Mouse (Mus musculus) limb, embryonic 12.5 days (tissue): ENCODE data around the gene Ppa1. TPM values are rescaled to one million over a fixed set of nuclear protein-coding genes. Genes with fewer than 3 reads are reported as not detected.
A peak's percentile ranks its signal among the peaks of the same experiment; 100 is the strongest.
"Not testable (repeated sequence)": the region's sequence is repeated elsewhere in the genome, so short reads cannot be mapped to it uniquely, and the experiment has no call there.

Source experiments
- ATAC-seq: fragments of 200-750 bp; cut with Nextera tagmentation; 2 replicates; pipeline ENCODE4 v1.8.0; 2017; ENCODE audit warnings: low read depth, moderate TSS enrichment; ENCODE audit not compliant: insufficient number of reproducible peaks, insufficient read depth, low FRiP score, low TSS enrichment
- H3K27ac ChIP-seq: fragments of 300-500 bp; sonication (generic); 2 replicates; pipeline ENCODE4 v1.5.1; 2016; ENCODE audit warnings: mild to moderate bottlenecking, moderate library complexity
- H3K27me3 ChIP-seq: fragments of 300-500 bp; sonication (generic); 2 replicates; pipeline ENCODE4 v1.6.1; 2016; ENCODE audit warnings: mild to moderate bottlenecking, moderate library complexity
- H3K36me3 ChIP-seq: fragments of 300-500 bp; sonication (generic); 2 replicates; pipeline ENCODE4 v1.6.1; 2016; ENCODE audit warnings: mild to moderate bottlenecking, moderate library complexity
- H3K4me1 ChIP-seq: fragments of 300-500 bp; sonication (generic); replicated peaks from 2 replicates; pipeline ENCODE4 v1.6.1; 2016
- H3K4me2 ChIP-seq: fragments of 300-500 bp; sonication (generic); 2 replicates; pipeline ENCODE4 v1.6.1; 2016; ENCODE audit warnings: mild to moderate bottlenecking, moderate library complexity
- H3K4me3 ChIP-seq: fragments of 300-500 bp; sonication (generic); replicated peaks from 2 replicates; pipeline ENCODE4 v1.5.1; 2016; ENCODE audit warnings: mild to moderate bottlenecking
- H3K9ac ChIP-seq: fragments of 300-500 bp; sonication (generic); replicated peaks from 2 replicates; pipeline ENCODE4 v1.6.1; 2016; ENCODE audit warnings: mild to moderate bottlenecking, moderate library complexity
- H3K9me3 ChIP-seq: fragments of 300-500 bp; sonication (generic); 2 replicates; pipeline ENCODE4 v1.6.1; 2016; ENCODE audit warnings: mild to moderate bottlenecking, moderate library complexity
- WGBS: fragments of 180-500 bp; shearing (Covaris S2); methylation state at CpG from one replicate; pipeline ENCODE4 v1.1.7; 2016; 5-methylcytosine and 5-hydroxymethylcytosine counted together
- polyA plus RNA-seq: library from polyadenylated mRNA; unstranded; fragments of >200 nt; fragmentation: Nextera tagmentation; extraction: Ambion mirVana; gene quantifications from 2 replicates; pipeline ENCODE4 v1.2.1, GENCODE M21; 2016

Gene Ppa1
- polyA plus RNA-seq, 1 experiment from 2014 or later, result 242 TPM

DNA sequence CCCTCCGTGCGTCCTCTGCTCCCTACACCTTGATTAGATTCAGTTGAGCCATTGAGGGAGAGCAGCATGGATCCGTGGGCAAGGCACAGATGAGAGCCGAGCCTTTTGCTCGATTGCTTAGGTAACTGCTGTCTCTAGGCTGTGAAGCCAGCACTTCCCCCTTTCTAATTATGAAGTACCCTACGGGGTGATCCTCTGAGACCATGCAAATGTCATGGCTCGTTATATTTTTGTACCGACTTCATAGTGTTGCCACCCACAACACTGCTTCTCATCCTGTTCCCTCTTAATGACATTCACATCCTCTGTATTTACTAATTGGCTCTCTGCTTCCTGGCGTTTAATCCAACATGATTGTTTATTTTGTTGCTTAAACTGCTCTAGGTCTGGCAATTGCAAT lies 26.7 kb upstream of the Ppa1 start:
- Histone ChIP-seq H3K9me3 (peaks cover 9% of the 10 kb centered on the region; the same call in 1 of the 2 replicates), H3K27me3 (peaks cover 36% of the 10 kb centered on the region), H3K27ac (no peak overlapping the region), H3K9ac (no peak overlapping the region), H3K4me1 (peaks cover 12% of the 10 kb centered on the region), H3K4me3 (no peak overlapping the region), H3K4me2 (no peak overlapping the region), H3K36me3 (no peaks in the 10 kb centered on the region)
- WGBS, result 32% methylated on average over 9 of the region's 9 CpGs
- no peak for ATAC-seq

DNA sequence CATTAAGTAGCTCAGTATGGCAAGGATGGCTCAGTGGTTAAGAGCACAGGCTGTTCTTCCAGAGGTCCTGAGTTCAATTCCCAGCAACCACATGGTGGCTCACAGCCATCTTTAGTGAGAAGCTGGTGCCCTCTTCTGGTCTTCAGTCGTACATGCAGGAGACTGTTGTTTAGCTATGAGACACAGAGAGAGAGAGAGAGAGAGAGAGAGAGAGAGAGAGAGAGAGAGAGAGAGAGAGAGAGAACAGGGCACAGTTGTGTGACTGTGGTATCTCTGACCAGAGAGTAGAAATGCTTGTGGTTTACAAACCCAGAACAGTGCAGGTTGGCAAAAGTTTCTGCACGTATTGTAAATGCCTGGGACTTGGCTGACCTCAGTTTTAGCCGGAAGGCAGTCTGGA lies 24.5 kb upstream of the Ppa1 start:
- 74% methylated on average over 3 of the region's 3 CpGs for WGBS
- H3K27me3 ChIP-seq, result peaks cover 41% of the 10 kb centered on the region
- H3K36me3 ChIP-seq, H3K4me2 ChIP-seq, H3K9ac ChIP-seq, H3K9me3 ChIP-seq, H3K27ac ChIP-seq, H3K4me3 ChIP-seq, ATAC-seq: not testable (repeated sequence)
- peaks cover 24% of the 10 kb centered on the region for H3K4me1 ChIP-seq

DNA sequence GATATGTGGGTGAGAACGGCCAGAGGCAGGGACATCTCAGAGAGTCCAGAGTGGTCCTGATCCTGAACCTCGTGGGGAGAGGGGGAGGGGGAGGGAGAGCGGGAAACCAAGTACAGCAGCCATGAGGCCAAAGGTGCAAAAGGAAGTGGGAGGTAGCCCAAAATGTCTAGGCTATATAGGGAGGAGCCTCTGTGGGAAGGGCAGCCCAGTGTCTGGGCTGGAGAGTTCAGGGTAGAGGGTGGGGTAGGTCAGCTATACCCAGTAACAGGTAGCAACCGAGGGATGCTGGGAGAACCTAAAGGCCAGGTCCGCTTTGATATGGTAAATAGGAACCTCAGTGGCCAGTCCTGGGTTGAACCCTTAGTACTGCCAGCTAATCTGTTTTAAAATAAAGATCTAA lies 23.6 kb upstream of the Ppa1 start:
- Histone ChIP-seq H3K36me3 (no peaks in the 10 kb centered on the region), H3K9me3 (peaks cover 6% of the 10 kb centered on the region; the same call in 1 of the 2 replicates), H3K4me3 (no peak overlapping the region), H3K4me1 (peaks cover 24% of the 10 kb centered on the region), H3K27ac (no peak overlapping the region), H3K9ac (no peak overlapping the region), H3K4me2 (peak overlapping the region; percentile 96), H3K27me3 (peaks cover 41% of the 10 kb centered on the region)
- WGBS, result 22% methylated on average over 5 of the region's 5 CpGs
- no peak for ATAC-seq

DNA sequence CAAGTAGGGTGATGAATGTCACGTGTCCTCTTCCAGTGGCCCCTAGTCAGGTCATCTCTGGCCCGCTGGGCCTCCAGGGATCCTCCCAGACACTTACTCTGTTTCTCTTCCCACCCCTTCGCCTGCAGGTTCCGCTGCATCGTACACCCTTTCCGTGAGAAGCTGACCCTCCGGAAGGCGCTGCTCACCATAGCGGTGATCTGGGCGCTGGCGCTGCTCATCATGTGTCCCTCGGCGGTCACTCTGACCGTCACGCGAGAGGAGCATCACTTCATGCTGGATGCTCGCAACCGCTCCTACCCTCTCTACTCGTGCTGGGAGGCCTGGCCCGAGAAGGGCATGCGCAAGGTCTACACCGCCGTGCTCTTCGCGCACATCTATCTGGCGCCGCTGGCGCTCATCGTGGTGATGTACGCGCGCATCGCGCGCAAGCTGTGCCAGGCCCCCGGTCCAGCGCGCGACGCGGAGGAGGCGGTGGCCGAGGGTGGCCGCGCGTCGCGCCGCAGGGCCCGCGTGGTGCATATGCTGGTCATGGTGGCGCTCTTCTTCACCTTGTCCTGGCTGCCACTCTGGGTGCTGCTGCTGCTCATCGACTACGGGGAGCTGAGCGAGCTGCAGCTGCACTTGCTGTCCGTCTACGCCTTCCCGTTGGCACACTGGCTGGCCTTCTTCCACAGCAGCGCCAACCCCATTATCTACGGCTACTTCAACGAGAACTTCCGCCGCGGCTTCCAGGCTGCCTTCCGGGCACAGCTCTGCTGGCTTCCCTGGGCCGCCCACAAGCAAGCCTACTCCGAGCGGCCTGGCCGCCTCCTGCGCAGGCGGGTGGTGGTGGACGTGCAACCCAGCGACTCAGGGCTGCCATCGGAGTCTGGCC lies 22.7 kb upstream of the Ppa1 start:
- Histone ChIP-seq H3K9me3 (peaks cover 6% of the 10 kb centered on the region; the same call in 1 of the 2 replicates), H3K4me1 (peaks cover 24% of the 10 kb centered on the region), H3K27ac (no peak overlapping the region), H3K9ac (peak overlapping the region; percentile 60), H3K36me3 (no peaks in the 10 kb centered on the region), H3K4me2 (peak overlapping the region; percentile 96), H3K27me3 (peaks cover 41% of the 10 kb centered on the region), H3K4me3 (peak overlapping the region; percentile 48)
- peak; percentile 44; the same call in 1 of the 2 replicates for ATAC-seq
- WGBS, result 4% methylated on average over 74 of the region's 74 CpGs

DNA sequence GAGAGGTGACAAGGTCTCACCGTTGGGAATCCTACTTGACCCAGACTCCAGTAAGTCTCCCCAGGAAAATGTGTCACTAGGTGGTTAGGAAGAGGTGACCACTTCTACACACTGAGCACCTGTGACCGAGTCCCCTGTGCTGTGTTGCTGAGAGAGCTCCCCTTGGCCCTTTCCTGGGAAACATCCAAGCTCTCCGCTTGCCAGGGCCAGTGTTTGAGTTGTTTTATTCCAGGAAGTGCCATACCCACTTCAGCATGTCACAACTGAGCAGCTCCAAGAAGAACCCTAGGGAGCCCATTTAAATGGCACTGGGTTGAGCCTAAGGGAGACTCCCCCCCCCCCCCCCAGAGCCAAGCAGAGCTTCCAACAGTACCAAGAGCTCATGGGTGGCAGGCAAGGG lies 21.8 kb upstream of the Ppa1 start:
- Histone ChIP-seq H3K9ac (no peak overlapping the region), H3K4me3 (no peak overlapping the region), H3K36me3 (no peaks in the 10 kb centered on the region), H3K27me3 (peaks cover 41% of the 10 kb centered on the region), H3K9me3 (peaks cover 6% of the 10 kb centered on the region; the same call in 1 of the 2 replicates), H3K4me1 (peaks cover 24% of the 10 kb centered on the region), H3K4me2 (no peak overlapping the region), H3K27ac (no peak overlapping the region)
- ATAC-seq, result no peak
- 80% methylated on average over 3 of the region's 3 CpGs for WGBS

DNA sequence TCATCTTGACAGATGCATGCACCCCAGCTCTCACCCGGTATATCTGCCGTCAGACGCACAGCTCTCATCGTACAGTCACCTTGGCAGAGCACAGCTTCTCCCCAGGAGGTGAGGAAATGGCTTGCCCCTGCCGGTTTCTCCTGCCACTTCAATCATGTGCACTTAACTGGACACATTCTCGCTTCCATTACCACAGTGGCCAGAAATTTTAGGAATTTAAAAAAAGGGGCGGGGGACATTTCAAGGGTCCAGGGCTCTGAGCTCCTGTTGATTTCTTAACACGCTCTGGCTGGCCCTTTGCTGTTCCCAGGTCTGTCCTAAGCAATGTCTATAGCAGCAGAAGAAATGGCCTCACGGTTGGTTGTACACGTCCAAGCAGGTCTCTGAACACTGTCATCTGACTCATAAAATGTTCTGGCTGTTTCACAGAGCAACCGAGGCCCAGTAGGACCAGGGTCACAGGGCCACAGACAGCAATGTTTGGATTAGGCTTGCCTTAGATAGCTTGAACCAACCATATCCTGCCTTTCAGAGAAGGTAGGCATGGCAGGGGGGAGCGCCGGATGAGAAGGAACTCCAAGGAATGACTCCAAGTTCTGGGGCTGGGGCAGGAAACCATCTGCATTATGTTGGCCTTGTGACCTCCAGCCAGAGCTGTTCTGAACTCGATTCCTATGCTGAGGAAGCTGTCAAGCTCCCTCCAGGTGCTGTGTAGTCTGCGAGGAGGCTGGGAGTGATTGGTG lies 21.0 kb upstream of the Ppa1 start:
- H3K4me3 ChIP-seq, result no peak overlapping the region
- H3K4me2 ChIP-seq, result no peak overlapping the region
- no peak overlapping the region for H3K9ac ChIP-seq
- 44% methylated on average over 15 of the region's 15 CpGs for WGBS
- H3K4me1 ChIP-seq, result peaks cover 24% of the 10 kb centered on the region
- no peaks in the 10 kb centered on the region for H3K36me3 ChIP-seq
- H3K27me3 ChIP-seq, result peaks cover 37% of the 10 kb centered on the region
- no peak overlapping the region for H3K27ac ChIP-seq
- H3K9me3 ChIP-seq, result peaks cover 6% of the 10 kb centered on the region; the same call in 1 of the 2 replicates
- no peak for ATAC-seq

DNA sequence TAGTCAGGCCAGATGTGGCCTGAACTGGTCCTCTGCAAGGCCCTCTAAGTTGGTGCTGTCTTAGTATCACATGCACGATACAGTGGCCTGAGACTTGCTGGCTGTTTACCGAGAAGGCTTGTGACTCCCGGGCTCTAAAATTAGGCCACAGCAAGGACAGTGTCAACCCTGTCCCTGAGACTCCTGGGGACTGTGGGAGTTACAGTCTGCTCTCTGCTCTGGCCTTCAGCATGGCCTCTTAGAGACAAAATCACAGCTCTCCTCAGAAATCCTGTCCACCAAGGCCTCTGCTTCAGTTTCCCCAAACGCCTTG lies 20.5 kb upstream of the Ppa1 start:
- no peak for ATAC-seq
- Histone ChIP-seq H3K4me2 (no peak overlapping the region), H3K9ac (no peak overlapping the region), H3K9me3 (peaks cover 6% of the 10 kb centered on the region; the same call in 1 of the 2 replicates), H3K4me3 (no peak overlapping the region), H3K27me3 (peaks cover 37% of the 10 kb centered on the region), H3K4me1 (peaks cover 24% of the 10 kb centered on the region), H3K36me3 (no peaks in the 10 kb centered on the region), H3K27ac (no peak overlapping the region)
- WGBS, result 71% methylated on average over 4 of the region's 4 CpGs

DNA sequence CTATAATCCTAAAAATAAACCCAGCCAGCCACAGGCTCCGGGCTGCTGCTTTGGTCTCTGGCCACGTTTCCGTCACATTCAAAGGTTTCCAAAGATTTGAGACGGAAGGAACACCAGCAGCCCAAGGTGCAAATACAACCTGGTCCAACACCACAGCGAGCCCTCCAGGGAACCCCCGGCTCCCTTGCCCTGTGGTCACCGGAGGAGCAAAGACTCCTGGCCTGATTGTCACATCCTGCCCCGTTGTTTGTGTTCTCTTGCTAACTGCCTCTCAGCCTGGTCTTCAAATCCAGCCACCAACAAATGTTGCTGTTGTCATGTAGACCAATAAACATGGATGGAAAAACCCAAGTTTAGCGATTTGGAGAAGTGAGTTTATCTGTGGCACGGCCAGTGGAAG lies 15.9 kb upstream of the Ppa1 start:
- Histone ChIP-seq H3K27me3 (no peaks in the 10 kb centered on the region), H3K4me1 (peaks cover 4% of the 10 kb centered on the region; the same call in 1 of the 2 replicates), H3K4me3 (no peak overlapping the region), H3K36me3 (no peaks in the 10 kb centered on the region), H3K27ac (no peak overlapping the region), H3K9me3 (no peaks in the 10 kb centered on the region), H3K9ac (no peak overlapping the region), H3K4me2 (no peak overlapping the region)
- WGBS, result 76% methylated on average over 10 of the region's 10 CpGs
- ATAC-seq, result no peak

DNA sequence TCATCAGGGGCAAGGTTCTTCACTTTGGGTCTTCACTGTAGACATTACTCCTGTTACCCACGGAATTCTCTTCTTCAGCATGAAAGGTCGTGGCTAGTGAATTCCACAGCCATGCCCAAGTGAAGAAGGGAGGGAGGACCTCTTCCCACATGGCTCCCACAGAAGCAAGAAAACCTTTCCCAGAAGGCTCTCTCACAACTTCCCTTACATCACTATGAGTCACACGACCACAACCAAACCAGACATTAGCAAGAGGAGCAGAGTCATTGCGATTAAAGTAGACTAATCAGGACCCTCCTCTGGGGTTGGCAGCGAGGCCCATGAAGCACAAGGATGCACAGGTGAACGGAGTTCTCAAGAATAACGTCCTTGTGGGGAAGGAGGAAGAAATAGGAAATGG lies 11.3 kb upstream of the Ppa1 start:
- Histone ChIP-seq H3K27ac (no peak overlapping the region), H3K9me3 (no peaks in the 10 kb centered on the region), H3K9ac (no peak overlapping the region), H3K27me3 (peaks cover 4% of the 10 kb centered on the region; the same call in 1 of the 2 replicates), H3K36me3 (no peaks in the 10 kb centered on the region), H3K4me1 (no peaks in the 10 kb centered on the region), H3K4me2 (no peak overlapping the region), H3K4me3 (no peak overlapping the region)
- 72% methylated on average over 7 of the region's 7 CpGs for WGBS
- ATAC-seq, result no peak

DNA sequence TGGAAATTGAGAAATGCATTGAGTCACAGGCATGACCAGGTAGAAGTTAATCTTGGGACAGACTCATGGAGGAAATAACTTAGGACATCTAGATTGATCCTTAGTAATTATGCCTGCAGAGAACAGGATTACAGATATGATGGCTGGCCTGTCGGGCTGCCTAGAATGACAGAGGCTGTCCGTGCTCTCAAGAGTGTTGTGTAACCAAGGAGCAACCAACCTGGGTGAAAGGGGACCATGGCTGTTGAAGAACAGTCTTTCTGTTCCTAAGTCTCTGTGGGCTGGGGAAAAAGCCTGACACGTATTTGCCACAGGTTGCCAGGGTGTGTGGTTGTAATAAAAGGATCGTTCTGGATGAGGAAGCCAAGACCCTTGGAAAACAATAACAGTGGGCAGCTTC lies 8.0 kb upstream of the Ppa1 start:
- Histone ChIP-seq H3K27me3 (peaks cover 8% of the 10 kb centered on the region; the same call in 1 of the 2 replicates), H3K27ac (no peak overlapping the region), H3K4me1 (no peaks in the 10 kb centered on the region), H3K9ac (no peak overlapping the region), H3K4me3 (no peak overlapping the region), H3K4me2 (no peak overlapping the region), H3K36me3 (no peaks in the 10 kb centered on the region), H3K9me3 (no peaks in the 10 kb centered on the region)
- 57% methylated on average over 4 of the region's 4 CpGs for WGBS
- ATAC-seq, result no peak

DNA sequence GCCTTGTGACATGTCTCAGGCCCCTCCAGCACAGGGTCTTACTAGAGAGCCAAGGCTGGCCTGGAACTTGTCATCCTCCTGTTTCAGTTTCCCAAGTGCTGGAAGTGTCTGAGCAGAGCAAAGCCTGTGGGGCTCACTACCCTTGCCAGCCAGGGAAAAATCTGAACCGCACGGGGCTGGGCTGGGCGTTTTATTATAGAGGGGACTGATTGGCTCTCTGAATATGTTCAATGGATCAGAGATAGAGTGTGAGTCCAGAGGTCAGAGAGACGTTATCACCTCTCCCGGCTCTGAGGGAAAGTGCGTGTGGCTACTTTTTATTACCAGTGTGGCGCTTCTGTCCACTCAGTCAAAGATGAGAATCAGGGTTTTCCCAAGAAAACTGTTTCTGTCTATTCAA lies 1.8 kb upstream of the Ppa1 start:
- no peak for ATAC-seq
- Histone ChIP-seq H3K9ac (no peak overlapping the region), H3K4me3 (no peak overlapping the region), H3K4me1 (peaks cover 18% of the 10 kb centered on the region), H3K4me2 (no peak overlapping the region), H3K9me3 (no peaks in the 10 kb centered on the region), H3K36me3 (peaks cover under 1% of the 10 kb centered on the region; the same call in 1 of the 2 replicates), H3K27ac (no peak overlapping the region), H3K27me3 (0 out of 2 replicates have a peak, but pooled peaks cover 4% of the 10 kb centered on the region)
- WGBS, result 43% methylated on average over 7 of the region's 7 CpGs
